Mouse (Mus musculus) thymus, adult 18-20 months (tissue): ENCODE results near the gene Cdk20.
"Not testable (repeated sequence)": the region's sequence is repeated elsewhere in the genome, so short reads cannot be mapped to it uniquely, and the experiment has no call there.

Experiments used
- DNase-seq, 2 experiments: peaks; one replicate each; pipeline ENCODE4 v3.0.0; 2022; ENCODE audit warnings: mixed read lengths in 2 of 2

Cdk20 gene

DNA sequence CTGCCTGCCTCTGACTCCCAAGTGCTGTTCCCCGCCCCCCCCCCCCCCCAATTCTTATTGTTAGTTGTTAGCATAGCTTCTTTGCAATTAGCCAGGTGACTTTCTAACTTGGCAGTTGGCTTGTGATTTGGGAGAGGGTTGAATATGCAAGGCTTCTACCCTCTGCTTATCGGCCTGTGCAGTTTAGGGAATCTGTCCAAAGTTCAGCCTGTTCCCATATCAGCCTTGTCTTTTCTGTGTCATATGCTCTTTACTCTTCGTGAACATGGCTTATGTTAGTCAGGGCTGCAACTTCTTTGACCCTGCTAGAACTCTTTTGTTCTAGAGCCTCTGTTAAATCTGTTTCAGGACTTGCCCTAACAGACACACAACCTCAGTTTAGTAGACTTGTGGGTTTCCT is 7.8 kb upstream of the Cdk20 start:
- DNase-seq: no peak

DNA sequence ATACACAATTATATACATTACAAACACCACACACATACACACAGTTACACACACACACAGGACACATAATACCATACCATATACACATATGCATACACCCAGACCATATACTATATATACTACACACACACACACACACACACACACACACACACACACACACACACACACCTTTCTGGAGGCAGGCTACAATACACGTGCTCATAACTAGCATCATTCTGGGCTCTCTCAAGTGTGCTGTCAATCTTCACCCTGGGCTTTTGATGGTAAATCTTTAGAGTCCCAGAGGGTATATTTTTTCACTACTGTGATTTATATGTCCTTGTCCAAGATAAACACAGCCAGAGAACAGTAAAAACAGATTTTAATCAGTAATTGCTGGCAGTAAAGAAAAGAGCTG is 6.8 kb upstream of the Cdk20 start:
- DNase-seq: no peak

DNA sequence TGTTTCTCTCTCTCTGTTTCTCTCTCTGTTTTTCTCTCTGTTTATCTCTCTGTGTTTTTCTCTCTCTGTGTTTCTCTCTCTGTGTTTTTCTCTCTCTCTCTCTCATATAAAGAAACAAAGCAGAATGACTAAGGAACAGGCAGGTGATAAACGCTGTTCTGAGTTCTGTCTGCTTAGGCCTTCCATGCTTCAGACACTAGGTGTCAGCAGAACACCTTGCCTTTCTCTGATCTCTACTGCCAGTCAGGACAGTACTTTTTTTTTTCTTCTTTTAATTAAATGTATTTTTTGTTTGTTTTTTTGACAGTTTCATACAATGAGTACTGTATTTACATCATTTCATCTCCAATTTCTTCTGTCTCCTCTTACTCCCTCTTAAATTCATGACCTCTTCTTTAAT is 2.8 kb upstream of the Cdk20 start:
- DNase-seq: no peak

DNA sequence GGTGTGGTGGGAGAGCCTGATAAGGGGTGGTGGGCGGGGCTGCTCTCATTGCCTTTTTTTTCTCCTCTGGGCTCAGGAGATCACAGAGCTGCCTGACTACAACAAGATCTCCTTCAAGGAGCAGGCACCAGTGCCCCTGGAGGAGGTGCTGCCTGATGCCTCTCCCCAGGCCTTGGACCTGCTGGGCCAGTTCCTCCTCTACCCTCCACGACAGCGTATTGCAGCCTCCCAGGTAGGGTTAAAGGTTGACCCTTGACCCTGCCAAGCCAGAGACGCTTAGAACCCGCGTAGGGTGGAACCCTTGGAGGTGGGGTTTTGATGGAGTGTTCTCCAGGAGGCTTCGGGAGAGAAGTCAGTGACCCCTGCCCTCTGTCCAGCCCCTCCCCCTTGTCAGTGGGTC is 5.7 kb downstream of the Cdk20 start:
- DNase-seq: no peak

DNA sequence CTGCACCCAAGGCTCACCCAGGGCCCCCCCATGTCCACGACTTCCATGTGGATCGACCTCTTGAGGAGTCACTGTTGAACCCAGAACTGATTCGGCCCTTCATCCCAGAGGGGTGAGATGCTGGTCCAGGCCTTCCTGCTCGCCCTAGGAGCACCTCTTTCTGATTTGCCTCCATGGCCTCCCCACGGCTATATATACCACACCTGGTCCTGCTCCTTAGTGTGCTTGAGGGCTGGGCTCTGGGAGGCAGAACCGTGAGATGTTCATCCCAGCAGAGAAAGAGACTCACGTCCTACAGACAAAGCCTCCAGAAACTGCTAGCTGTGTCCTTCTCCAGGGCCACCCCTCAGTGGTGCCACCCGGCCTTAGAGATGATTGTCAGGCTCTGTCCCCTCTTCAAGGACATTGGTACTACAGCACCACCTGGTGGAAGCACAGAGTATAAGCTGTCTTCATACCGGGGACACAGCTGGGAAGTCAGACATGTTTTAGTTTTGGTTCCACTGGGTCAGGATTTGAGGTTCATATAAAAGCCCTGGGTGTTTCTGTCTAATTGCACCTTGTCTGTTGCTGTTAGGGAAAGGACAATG is 6.8 kb downstream of the Cdk20 start:
- peak; percentile 36 to 55 for DNase-seq

DNA sequence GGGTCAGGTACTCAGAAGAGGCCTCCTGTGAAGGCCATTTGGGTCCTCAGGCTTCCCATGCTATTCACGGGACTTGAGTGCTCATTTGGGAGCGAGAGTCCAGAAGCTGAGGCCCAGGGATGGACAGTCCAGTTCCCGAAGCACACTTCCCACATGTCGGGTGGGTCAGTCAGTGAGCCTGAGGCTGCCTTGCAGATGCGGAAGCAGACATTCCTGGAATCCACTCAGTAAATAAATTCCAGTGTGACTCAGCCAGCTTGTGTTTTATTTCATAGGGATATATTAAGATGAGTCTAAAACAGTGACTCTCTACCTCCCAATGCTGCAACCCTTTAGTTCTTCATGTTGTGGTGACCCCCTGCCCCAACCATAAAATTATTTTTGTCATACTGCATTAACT is 7.4 kb downstream of the Cdk20 start:
- DNase-seq: no peak

DNA sequence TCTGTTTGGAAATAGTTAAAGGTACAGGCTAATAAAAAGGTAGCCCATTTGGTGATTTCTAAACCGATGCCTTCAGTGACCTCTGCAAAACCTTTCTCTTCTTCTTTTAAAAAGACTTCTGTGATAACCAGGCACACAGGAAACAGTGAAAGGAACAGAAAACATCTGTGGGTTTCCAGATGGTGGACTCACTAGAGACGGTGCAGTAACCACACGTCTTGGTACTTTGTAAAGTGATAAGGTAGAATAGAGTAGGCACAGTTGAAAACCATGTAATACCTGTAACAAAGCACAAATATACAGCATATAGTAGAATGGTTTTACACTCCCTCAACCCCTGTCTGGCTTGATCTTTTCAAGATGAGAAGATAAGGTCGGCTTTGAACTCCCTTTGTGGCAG is 8.5 kb downstream of the Cdk20 start:
- no peak for DNase-seq

DNA sequence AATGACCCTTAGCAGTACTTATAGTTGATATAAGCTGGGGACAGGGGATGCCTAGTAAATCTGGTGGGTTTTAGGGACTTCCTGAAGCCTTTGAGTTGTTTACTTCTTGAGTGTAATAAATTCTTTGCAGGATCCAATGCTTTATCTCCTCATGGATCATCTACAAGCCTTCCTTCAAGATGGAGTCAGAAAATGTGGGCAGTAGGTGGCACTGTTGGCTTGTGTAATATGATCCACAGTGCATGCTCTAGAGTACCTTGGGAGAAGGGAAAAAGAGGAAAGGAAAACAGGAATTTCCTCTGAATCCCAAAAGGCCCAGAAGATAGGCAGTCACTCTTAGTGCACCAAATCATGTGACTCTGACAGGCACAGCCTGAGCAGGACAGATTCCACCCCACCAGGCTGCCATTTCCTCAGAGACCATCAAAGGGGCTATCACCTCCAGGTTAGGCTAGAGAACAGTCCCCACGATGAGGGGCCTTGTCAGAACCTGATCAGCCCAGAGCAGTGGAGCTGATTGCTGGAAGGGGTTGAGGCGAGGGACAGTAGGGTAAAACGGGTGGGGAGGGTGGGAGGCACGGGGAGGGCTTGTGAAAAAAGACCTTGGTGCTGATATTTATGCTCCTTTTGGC is 11.3 kb downstream of the Cdk20 start:
- DNase-seq: no peak

DNA sequence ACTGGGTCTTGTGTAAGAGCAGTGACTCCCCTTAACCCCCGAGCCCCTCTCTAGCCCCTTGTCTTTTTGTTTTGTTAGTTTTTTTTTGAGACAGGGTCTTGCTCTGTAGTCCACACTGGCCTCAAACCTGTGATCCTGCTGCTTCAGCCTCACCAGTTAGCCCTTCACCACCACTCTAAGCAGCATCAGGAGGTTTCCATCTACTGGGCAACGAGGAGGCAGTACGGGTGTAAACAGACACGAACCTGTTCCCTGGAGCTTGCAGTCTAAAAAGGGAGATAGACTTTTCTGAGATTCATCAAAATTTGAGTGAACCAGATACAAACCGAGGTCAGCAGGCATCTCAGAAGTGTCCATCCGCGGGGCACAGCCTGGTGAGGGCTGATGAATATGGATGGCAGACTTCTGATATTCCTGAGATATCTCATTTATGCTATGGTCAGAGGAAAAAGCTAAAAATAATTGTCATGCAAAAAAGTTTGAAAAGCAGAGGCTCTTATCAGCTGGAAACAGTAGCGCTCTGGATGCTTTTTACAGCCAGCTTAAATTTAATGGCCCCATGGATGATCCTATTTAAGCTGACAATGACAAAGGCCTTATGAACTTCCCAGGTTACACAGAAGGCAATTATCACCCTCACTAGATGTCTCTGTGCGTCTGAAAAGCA is 13.3 kb downstream of the Cdk20 start:
- no peak for DNase-seq

DNA sequence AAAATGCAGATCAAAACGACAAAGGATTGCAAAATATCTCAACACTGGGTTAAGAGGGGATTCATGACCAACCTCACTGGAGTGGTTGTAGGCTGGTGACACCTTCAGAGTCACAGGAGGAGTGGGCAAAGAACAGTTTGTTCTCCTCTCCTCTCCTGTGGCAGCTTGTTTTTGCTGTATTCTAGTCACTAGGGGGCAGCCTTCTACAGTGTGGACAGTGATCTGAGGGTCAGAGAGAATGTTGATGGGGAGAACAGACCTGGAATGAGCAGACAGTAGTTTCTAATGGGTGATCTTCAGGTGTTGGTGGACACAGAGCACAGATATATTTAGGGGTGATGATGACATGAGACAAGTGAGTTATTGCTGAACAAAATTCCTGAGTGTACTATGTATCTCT is 15.8 kb downstream of the Cdk20 start:
- no peak for DNase-seq

DNA sequence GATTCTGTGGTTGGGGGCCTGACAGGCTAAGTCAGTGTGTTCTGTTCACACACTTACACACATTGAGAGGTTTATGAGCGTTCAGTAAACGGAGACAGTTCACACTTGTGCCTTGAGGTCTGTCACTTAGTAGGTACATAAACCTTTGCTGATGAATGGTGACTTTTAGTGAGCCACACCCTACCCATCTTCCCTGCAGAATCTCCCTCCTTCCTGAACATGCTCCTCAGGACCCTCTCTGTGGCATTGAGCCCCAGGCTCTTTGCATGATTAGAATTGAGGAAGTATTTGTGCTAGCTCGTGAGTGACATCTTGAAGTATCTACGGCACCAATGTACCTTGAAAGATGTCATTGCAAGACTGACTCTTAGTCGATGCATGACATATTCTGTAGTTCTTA is 16.6 kb downstream of the Cdk20 start:
- DNase-seq: no peak

DNA sequence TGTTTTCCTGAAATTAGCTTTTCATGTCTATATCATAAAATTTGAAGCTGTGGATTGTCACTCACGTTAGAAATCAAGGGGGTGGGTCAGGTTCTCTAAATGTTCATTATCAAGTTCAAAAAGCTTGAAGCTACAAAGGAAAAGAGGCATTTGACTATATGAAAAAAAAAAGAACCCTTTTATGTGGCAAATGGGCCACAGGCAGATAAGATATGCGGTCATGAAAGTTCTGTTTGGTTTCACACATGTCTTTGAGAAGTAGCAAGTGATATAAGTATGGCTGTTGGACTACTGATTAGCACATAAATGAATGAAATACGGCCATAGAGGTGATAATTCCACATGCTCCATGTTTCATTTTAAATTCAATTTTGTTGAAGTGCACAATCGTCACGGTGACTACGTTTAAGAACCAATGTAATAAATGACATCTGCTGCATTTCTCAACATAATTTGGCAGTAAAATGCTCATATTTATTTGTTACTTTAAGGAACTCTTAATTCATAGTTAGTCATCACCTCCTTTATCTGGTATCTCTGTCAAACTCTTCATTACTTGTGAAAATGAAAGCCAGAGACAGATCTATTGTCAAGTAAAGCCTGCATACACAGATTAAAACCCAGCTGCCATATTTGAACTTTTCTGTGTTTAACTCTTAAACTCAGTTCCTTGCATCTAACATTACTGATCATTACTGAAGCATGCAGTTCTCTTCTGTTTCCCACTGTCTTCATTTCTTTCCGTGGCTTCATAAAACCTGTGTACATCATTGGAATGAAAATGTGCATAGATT is 18.1 kb downstream of the Cdk20 start:
- DNase-seq: no peak

DNA sequence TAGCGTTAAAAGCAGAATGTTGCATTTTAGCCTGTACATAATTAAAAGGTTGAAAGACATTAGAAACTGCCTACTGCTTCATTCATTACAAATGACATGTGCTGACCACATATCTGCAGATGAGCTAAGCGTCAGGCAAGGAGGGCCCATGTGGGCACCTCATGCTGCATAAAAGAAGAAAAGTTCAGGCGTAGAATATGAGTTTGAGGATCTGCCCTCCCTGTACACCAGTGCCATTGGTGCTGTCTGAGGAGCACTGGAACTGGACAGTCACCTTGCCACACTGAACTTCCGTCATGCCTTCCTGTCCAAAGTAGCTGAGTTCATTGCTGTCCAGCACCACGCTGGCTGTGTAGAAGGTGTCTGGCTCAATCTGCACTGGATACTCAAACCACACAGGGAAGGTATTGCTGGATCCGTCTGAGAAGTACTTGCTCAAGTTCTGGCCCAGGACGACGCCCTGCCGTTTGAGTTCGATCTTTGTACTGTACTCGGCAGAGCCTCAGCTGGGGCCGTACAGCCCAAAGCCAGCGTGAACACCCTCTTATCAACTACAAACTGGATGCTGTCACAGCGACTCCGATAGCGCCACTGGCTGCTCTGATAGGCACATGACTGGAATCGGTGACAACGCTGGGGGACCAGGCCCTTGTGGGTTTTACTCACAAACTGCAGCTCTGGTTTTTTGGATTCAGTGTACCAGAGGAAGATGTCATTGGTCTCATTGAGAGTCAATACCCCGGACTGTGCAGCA is 25.3 kb downstream of the Cdk20 start:
- DNase-seq: not testable (repeated sequence)

DNA sequence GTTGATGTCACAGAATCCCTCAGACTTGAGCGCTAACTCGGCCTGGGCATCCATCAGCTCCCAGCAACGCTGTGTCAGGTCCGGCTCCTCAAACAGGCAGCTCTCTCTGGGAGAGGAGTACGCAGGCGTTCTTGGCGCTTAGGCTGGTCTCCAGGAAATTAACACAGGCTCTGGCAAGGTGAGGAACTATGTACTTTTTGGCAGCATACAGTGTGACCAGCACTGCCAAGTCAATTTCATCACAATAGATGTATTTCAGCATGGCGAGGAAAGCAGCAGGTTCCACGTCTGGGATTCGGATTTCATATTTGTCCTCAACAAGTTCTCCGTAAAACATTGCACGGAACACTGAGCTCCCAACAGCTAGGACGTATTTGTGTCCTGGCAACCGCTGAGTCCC is 26.1 kb downstream of the Cdk20 start:
- DNase-seq: no peak

DNA sequence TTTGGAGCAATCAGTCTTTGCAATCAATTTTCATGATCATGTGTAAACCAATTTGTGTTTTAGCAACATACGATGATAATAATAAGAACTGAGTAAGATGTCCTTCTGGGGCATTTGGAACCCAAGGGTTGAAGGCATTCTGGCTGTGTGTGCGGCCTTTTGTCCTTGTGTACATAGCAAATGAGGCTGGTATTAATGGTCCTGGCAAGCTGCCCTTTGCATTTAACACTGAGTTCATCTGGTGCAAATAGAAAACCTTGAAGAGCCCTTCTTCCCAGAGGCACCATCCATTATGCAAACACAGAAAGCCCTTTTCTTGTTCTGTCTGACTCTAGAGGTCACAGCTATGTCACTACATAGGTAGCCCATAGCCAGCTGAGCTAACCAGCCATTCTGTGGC is 30.5 kb downstream of the Cdk20 start:
- DNase-seq: no peak

DNA sequence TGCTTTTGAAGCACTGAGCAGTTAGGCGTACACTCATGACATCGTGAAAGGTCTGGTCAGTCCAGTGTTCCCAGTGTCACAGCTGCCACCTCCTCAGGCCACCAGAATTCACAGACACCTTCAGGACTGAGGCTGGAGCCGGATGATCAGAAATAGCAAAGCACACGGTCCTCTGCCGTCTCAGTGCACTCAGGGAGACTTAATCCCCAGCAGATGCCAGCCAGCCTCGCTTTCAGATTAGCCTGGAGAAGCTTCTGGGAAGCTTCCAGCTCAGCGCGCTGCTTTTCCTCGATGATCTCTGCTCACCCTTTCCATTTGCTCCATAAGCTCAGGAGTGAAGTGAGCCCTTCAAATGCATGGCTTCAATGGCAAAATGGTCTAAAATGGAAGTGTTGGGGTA is 33.1 kb downstream of the Cdk20 start:
- DNase-seq: no peak

DNA sequence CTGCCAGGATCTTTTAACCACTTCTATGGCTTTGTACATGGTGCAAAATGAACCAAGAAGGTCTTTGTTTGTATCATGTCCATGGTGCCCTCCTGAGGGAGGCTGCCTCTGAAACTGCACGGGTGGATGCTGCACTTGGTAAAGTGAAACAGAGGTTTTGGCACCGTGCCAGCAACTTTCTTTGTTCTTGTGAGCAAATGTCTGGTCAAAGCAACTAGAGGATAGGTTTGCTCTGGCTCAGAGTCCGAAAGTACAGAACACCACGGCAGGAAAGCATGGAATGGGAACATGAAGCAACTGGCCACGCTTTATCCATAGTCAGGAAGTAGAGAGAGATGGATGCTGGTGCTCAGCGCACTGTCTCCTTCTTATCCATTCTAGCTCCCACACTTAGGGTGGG is 35.8 kb downstream of the Cdk20 start:
- DNase-seq: no peak

DNA sequence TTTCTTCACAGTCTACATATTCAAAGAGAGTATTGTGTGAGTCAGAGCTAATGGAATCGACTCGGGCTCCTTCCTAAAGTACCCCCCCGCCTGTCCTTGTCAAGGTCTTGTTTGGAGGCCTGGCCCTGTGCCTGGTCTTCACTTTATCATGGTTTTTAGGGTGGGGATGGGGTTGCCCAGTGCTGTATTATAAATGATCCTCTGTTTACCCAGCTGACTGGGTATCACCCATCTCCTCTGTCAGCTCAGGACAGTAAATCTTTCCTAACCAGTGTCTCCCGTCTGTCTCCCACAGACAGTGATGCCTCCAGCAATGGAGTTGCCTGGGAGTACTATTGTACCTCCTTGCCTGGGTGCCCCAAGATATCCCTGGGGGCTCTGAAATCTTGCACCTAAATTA is 45.9 kb downstream of the Cdk20 start:
- no peak for DNase-seq

DNA sequence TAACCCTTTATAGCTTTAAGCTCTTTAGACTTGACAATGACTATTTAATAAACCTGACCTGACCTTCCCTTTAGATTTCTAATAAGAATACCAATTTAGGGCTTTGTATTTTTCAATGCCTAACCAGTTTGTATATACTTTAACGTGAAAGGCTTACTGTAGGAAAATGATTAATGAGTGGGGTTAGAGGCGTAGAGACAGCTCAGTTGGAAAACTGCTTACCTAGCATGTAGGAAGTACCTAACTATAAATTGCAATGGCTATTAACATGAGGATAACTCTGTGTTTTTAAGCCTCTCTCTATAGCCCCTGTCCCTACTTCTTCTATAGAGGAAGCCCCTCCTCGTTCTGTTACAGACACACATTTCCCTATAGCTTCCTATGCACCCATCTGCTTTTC is 47.8 kb downstream of the Cdk20 start:
- DNase-seq: no peak

DNA sequence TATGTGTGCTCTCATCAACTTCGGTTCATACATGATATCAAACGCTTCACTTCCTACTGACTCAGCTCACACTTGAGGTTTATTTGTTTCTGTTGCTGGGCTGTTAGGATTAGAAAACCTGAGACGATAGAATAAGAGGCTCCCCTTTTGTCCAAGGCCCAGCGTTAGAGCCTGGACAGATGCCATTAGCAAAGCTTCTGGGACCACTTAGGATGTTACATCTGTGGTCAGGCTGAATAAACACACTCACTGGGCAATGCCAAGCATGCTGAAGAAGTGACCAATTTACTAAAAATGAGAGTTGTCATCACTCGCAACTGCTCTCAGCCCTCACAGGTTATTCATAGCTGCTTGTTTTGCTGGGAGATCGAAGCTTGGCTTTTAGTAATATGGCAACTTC is 57.8 kb downstream of the Cdk20 start:
- no peak for DNase-seq
